Mouse (Mus musculus): ENCODE measurements around the gene Fgr.

- TF ChIP-seq POLR2A (IDR thresholded peaks at IDR 0.05; ENCODE audit: control insufficient read depth, extremely low read depth, insufficient read depth, low read length, poor library complexity): no peak
- TF ChIP-seq CTCF (IDR thresholded peaks at IDR 0.05; ENCODE audit: borderline replicate concordance, control insufficient read depth, extremely low read depth, insufficient read depth, low read length, poor library complexity): no peak
These were observed 14.9 kb upstream of the Fgr start for GRCm38 (mm10) chr4:132958741-132959678.

Measured in thymus, adult 2 months (tissue).